Mouse (Mus musculus) forebrain, embryonic 11.5 days (tissue): ENCODE measurements around the gene Rabac1. TPM values are rescaled to one million over a fixed set of nuclear protein-coding genes. Genes with fewer than 3 reads are reported as not detected.

ENCODE experiments used
- ATAC-seq: fragments of 200-750 bp; cut with Nextera tagmentation; replicated peaks from 2 replicates; pipeline ENCODE4 v1.8.0; 2017; ENCODE audit warnings: moderate TSS enrichment; ENCODE audit not compliant: low FRiP score
- DNase-seq: peaks from one replicate; pipeline ENCODE4 v3.0.0-alpha.2; 2017; ENCODE audit warnings: low spot score
- H3K27ac ChIP-seq: fragments of 300-500 bp; sonication (generic); 2 replicates; pipeline ENCODE4 v1.5.1; 2014; ENCODE audit warnings: low read depth, low read length
- H3K27me3 ChIP-seq: fragments of 300-500 bp; sonication (generic); 2 replicates; pipeline ENCODE4 v1.6.1; 2014; ENCODE audit warnings: mild to moderate bottlenecking, low read length, mixed read lengths; ENCODE audit not compliant: control insufficient read depth, insufficient read depth
- H3K36me3 ChIP-seq: fragments of 300-500 bp; sonication (generic); 2 replicates; pipeline ENCODE4 v1.6.1; 2014; ENCODE audit warnings: mild to moderate bottlenecking, low read length, moderate library complexity, mixed read lengths; ENCODE audit not compliant: control insufficient read depth, insufficient read depth
- H3K4me1 ChIP-seq: fragments of 300-500 bp; sonication (generic); replicated peaks from 2 replicates; pipeline ENCODE4 v1.6.1; 2014; ENCODE audit warnings: low read length, mixed read lengths; ENCODE audit not compliant: control insufficient read depth, insufficient read depth
- H3K4me2 ChIP-seq: fragments of 300-500 bp; sonication (generic); 2 replicates; pipeline ENCODE4 v1.6.1; 2014; ENCODE audit warnings: low read depth, mild to moderate bottlenecking, low read length, moderate library complexity, mixed read lengths; ENCODE audit not compliant: severe bottlenecking
- H3K4me3 ChIP-seq: fragments of 300-500 bp; sonication (generic); 2 replicates; pipeline ENCODE4 v1.5.1; 2014; ENCODE audit warnings: low read depth, low read length
- H3K9ac ChIP-seq: fragments of 300-500 bp; sonication (generic); 2 replicates; pipeline ENCODE4 v1.6.1; 2014; ENCODE audit warnings: low read length
- H3K9me3 ChIP-seq: fragments of 300-500 bp; sonication (generic); 2 replicates; pipeline ENCODE4 v1.6.1; 2016; ENCODE audit warnings: low read length, mixed read lengths; ENCODE audit not compliant: control insufficient read depth
- WGBS: fragments of 180-500 bp; shearing (Covaris S2); extraction: QIAGEN DNeasy Blood & Tissue Kit; methylation state at CpG from one replicate; pipeline ENCODE4 v1.1.7; 2014; 5-methylcytosine and 5-hydroxymethylcytosine counted together
- polyA plus RNA-seq: library from polyadenylated mRNA; unstranded; fragments of >200 nt; fragmentation: Nextera tagmentation; extraction: Ambion mirVana; gene quantifications from 2 replicates; pipeline ENCODE4 v1.2.1, GENCODE M21; 2014

The Rabac1 gene
- polyA plus RNA-seq, 1 experiment from 2014 or later: 82.6 TPM

GRCm38 (mm10) chr7:24987941-24988340, 15.4 kb upstream of the Rabac1 start:
- H3K9me3 ChIP-seq: no peaks in the 10 kb centered on the region
- no peak overlapping the region for H3K4me3 ChIP-seq
- no peak overlapping the region for H3K4me2 ChIP-seq
- H3K9ac ChIP-seq: no peak overlapping the region
- DNase-seq: no peak
- H3K27ac ChIP-seq: no peak overlapping the region
- H3K36me3 ChIP-seq: no peaks in the 10 kb centered on the region
- H3K4me1 ChIP-seq: no peaks in the 10 kb centered on the region
- no peaks in the 10 kb centered on the region for H3K27me3 ChIP-seq
- ATAC-seq: no peak
- 88% methylated on average over 14 of the region's 14 CpGs for WGBS

- WGBS: 69% methylated on average over 5 of the region's 5 CpGs
Measured at GRCm38 (mm10) chr7:24985799-24986198, 13.2 kb upstream of the Rabac1 start.

DNA sequence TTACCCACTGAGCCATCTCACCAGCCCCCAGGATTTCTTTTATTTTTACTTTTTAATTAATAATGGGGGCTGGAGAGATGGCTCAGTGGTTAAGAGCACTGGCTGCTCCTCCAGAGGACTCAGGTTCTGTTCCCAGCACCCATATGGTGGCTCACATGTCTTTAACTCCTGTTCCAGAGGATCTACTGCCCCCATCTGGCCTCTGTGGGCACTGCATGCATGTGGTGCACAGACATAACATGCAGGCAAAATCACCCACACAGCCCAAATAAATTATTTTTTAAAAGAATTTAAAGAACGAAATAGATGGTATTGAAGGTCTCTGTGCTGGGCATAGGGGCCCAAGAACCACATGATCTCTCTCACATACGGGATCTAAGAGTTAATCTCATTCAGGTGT, 11.8 kb upstream of the Rabac1 start:
- ATAC-seq (no peak), DNase-seq (no peak)
- WGBS: 91% methylated on average over 2 of the region's 2 CpGs
- no peaks in the 10 kb centered on the region for H3K27me3 ChIP-seq
- H3K9me3 ChIP-seq: no peaks in the 10 kb centered on the region
- no peaks in the 10 kb centered on the region for H3K36me3 ChIP-seq
- no peak overlapping the region for H3K9ac ChIP-seq
- H3K27ac ChIP-seq: no peak overlapping the region
- no peak overlapping the region for H3K4me3 ChIP-seq
- H3K4me1 ChIP-seq: no peaks in the 10 kb centered on the region
- no peak overlapping the region for H3K4me2 ChIP-seq

More at GRCm38 (mm10) chr7:24985799-24986198, 13.2 kb upstream of the Rabac1 start:
- no peak for ATAC-seq
- Histone ChIP-seq H3K4me2 (no peak overlapping the region), H3K36me3 (no peaks in the 10 kb centered on the region), H3K9me3 (no peaks in the 10 kb centered on the region), H3K27me3 (no peaks in the 10 kb centered on the region), H3K4me3 (no peak overlapping the region), H3K4me1 (no peaks in the 10 kb centered on the region), H3K9ac (no peak overlapping the region), H3K27ac (no peak overlapping the region)
- DNase-seq: no peak

DNA sequence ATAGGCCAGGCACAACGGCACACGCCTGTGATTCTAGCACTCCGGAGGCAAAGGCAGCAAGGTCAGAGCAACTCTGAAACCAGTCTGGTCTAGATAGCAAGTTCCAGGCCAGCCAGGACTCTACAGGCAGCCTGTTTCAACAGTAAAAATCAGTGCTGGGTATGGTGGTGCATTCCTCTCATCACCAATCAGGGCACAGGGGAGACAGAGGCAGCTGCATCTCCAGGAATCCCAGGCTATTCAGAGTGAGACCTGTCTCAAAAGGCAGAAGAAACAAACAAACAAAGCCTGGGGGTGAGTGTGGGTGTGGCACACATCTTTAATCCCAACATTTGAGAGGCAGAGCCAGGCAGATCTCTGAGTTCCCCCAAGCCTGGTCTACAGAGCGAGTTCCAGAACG, 10.8 kb upstream of the Rabac1 start:
- Histone ChIP-seq H3K27ac (no peak overlapping the region), H3K4me1 (no peaks in the 10 kb centered on the region), H3K9ac (no peak overlapping the region), H3K27me3 (no peaks in the 10 kb centered on the region), H3K4me3 (no peak overlapping the region), H3K36me3 (no peaks in the 10 kb centered on the region), H3K4me2 (no peak overlapping the region), H3K9me3 (no peaks in the 10 kb centered on the region)
- WGBS: 86% methylated on average over 5 of the region's 5 CpGs
- no peak for DNase-seq
- no peak for ATAC-seq

DNA sequence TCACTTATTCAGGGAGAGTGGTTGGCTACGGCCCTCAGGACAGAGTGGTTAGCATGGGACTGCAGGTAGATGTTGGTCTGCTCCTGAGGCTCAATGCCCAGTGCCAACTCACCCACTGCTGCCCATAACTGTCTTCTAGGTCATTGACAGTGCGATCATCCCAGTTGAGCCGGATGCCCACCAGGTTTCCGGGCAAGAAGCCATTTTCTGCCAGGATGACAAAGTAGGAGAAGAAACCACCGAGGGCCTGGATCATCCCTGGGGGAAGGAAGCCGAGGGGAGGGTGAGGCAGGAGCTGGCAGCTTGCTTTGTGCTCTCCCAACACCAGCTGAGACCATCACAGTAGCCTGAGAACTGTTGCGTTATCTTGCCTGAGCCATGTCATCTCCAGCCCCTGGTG, 7.9 kb upstream of the Rabac1 start:
- WGBS: 84% methylated on average over 7 of the region's 7 CpGs
- Histone ChIP-seq H3K9ac (no peak overlapping the region), H3K36me3 (no peaks in the 10 kb centered on the region)

DNA sequence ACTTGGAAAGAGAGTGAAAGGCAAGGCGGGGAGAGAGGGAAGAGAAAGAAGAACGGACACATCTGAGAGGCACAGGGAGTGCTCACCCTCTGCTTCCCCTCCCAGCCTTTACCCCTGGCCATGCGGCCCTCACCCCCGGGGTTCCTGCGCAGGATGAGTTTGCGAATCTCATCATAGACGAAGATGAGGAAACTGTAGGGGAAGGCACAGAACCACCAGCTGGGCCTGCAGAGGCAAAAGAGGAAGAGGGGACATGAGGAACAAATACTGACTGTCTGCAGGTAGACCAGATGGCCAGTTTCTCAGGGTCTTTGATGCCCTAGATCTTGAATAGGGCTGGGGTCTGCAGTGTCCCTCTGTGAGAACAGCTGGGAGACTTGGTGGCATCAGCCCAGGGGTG, 6.2 kb upstream of the Rabac1 start:
- ATAC-seq (no peak), DNase-seq (no peak)
- H3K4me3 ChIP-seq: no peak overlapping the region
- no peak overlapping the region for H3K4me2 ChIP-seq
- WGBS: 83% methylated on average over 7 of the region's 7 CpGs
- H3K9me3 ChIP-seq: no peaks in the 10 kb centered on the region
- no peaks in the 10 kb centered on the region for H3K27me3 ChIP-seq
- H3K36me3 ChIP-seq: no peaks in the 10 kb centered on the region
- H3K4me1 ChIP-seq: no peaks in the 10 kb centered on the region
- H3K9ac ChIP-seq: no peak overlapping the region
- no peak overlapping the region for H3K27ac ChIP-seq

More for the DNA sequence above, 7.9 kb upstream of the Rabac1 start:
- Histone ChIP-seq H3K4me2 (no peak overlapping the region), H3K9me3 (no peaks in the 10 kb centered on the region), H3K4me1 (no peaks in the 10 kb centered on the region), H3K27me3 (no peaks in the 10 kb centered on the region), H3K27ac (no peak overlapping the region), H3K4me3 (no peak overlapping the region)
- DNase-seq (no peak), ATAC-seq (no peak)

DNA sequence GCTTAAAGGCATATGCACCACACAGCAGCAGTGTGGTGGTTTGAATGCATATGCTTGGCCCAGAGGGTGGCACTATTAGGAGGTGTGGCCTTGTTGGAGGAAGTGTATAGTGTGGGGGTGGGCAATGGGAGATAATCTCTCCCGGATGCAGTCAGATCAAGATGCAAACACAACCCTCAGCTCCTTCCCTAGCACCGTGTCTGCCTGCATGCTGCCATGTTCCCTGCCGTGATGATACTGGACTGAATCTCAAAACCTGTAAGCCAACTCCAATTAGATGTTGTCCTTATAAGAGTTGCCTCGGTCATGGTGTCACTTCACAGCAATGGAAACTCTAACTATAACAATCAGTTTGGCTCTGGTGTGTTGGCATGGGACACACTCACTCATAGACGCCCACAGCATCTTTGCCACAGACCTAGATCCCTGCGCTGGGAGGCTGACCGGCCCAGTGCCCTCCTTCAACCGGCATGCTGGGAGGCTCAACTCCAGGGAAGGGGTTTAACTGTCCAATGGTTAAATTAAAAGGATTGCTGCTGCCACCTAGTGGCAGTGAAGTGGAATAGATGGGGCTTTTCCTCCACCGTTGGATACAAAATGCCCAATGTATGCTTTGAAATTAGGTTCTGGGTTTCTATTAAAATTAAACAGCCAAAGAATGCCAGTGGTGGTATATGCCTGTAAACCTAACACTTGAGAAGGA, 2.5 kb upstream of the Rabac1 start:
- H3K9me3 ChIP-seq: no peaks in the 10 kb centered on the region
- no peak for DNase-seq
- no peaks in the 10 kb centered on the region for H3K36me3 ChIP-seq
- H3K27me3 ChIP-seq: no peaks in the 10 kb centered on the region
- H3K4me3 ChIP-seq: no peak overlapping the region
- H3K9ac ChIP-seq: no peak overlapping the region
- ATAC-seq: no peak
- H3K4me1 ChIP-seq: no peaks in the 10 kb centered on the region; the same call in 1 of the 2 replicates
- no peak overlapping the region for H3K4me2 ChIP-seq
- WGBS: 30% methylated on average over 9 of the region's 9 CpGs
- H3K27ac ChIP-seq: no peak overlapping the region

- Histone ChIP-seq H3K9ac (no peak overlapping the region), H3K36me3 (no peaks in the 10 kb centered on the region), H3K27ac (no peak overlapping the region), H3K27me3 (no peaks in the 10 kb centered on the region), H3K4me3 (no peak overlapping the region), H3K4me1 (no peaks in the 10 kb centered on the region; the same call in 1 of the 2 replicates), H3K4me2 (no peak overlapping the region), H3K9me3 (no peaks in the 10 kb centered on the region)
- 77% methylated on average over 5 of the region's 5 CpGs for WGBS
- DNase-seq (no peak), ATAC-seq (no peak)
Measured at GRCm38 (mm10) chr7:24973902-24974301, 1.3 kb upstream of the Rabac1 start.

GRCm38 (mm10) chr7:24973208-24973607, 654 bp upstream of the Rabac1 start:
- H3K4me3 ChIP-seq: no peak overlapping the region
- H3K4me1 ChIP-seq: no peaks in the 10 kb centered on the region; the same call in 1 of the 2 replicates
- H3K9ac ChIP-seq: no peak overlapping the region
- H3K27me3 ChIP-seq: no peaks in the 10 kb centered on the region
- H3K27ac ChIP-seq: no peak overlapping the region
- no peak for DNase-seq
- no peak overlapping the region for H3K4me2 ChIP-seq
- H3K36me3 ChIP-seq: no peaks in the 10 kb centered on the region
- no peaks in the 10 kb centered on the region for H3K9me3 ChIP-seq
- 83% methylated on average over 4 of the region's 4 CpGs for WGBS
- ATAC-seq: no peak
